Mouse (Mus musculus) left cerebral cortex, adult 18-20 months (tissue): ENCODE data around the gene Slamf9. TPM values are rescaled to one million over a fixed set of nuclear protein-coding genes. Genes with fewer than 3 reads are reported as not detected.

Source experiments
- DNase-seq, 2 experiments: peaks; one replicate each; pipeline ENCODE4 v3.0.0; 2021 to 2022; ENCODE audit warnings: low spot score in 2 of 2, mixed read lengths in 1 of 2
- total RNA-seq, 2 experiments: library from RNA; stranded (reverse); gene quantifications; 2 replicates each; pipeline ENCODE4 v1.2.3; 2021

Gene Slamf9
- total RNA-seq, 2 experiments from 2014 or later, result 0.61 to 1.0 TPM

GRCm38 (mm10) chr1:172489585-172490250, 14.6 kb downstream of the Slamf9 start:
- DNase-seq, result no peak

- peak; percentile 89 to 94 for DNase-seq
Observed at GRCm38 (mm10) chr1:172490261-172490661, 15.1 kb downstream of the Slamf9 start.

GRCm38 (mm10) chr1:172492047-172492446, 16.9 kb downstream of the Slamf9 start:
- DNase-seq, result no peak

GRCm38 (mm10) chr1:172493516-172493915, 18.4 kb downstream of the Slamf9 start:
- no peak for DNase-seq

- no peak for DNase-seq
Observed at GRCm38 (mm10) chr1:172496030-172496429, 20.9 kb downstream of the Slamf9 start.

GRCm38 (mm10) chr1:172497428-172497827, 22.3 kb downstream of the Slamf9 start:
- no peak for DNase-seq

- DNase-seq, result no peak
Observed at GRCm38 (mm10) chr1:172499765-172500441, 24.7 kb downstream of the Slamf9 start, which contains the start of gene Tagln2. Tagln2 (plus strand) TSS chr1:172500047.

GRCm38 (mm10) chr1:172500451-172501370, 25.6 kb downstream of the Slamf9 start:
- DNase-seq, result no peak

- no peak for DNase-seq
Observed at GRCm38 (mm10) chr1:172501371-172502144, 26.4 kb downstream of the Slamf9 start.

GRCm38 (mm10) chr1:172502145-172503110, 27.3 kb downstream of the Slamf9 start:
- DNase-seq, result no peak

GRCm38 (mm10) chr1:172503111-172503997, 28.2 kb downstream of the Slamf9 start:
- DNase-seq, result no peak

GRCm38 (mm10) chr1:172504756-172505155, 29.6 kb downstream of the Slamf9 start:
- no peak for DNase-seq

- no peak for DNase-seq
Observed at GRCm38 (mm10) chr1:172507001-172507400, 31.8 kb downstream of the Slamf9 start.

- no peak for DNase-seq
Observed at GRCm38 (mm10) chr1:172507701-172508100, 32.5 kb downstream of the Slamf9 start.

GRCm38 (mm10) chr1:172508172-172508571, 33.0 kb downstream of the Slamf9 start:
- no peak for DNase-seq

- no peak for DNase-seq
Observed at GRCm38 (mm10) chr1:172509235-172509634, 34.1 kb downstream of the Slamf9 start.

GRCm38 (mm10) chr1:172509983-172510382, 34.8 kb downstream of the Slamf9 start:
- DNase-seq, result no peak

- no peak for DNase-seq
Observed at GRCm38 (mm10) chr1:172510421-172510972, 35.3 kb downstream of the Slamf9 start.
